ENCODE assay signal across 14 mouse cellular contexts in genomic region chr17:45569999-45570398, GRCm38 (mm10). TPM values are rescaled to one million over a fixed set of nuclear protein-coding genes. Genes with fewer than 3 reads are reported as not detected.
DNase-seq lines count a peak whose midpoint lies in the region; ATAC-seq and TF ChIP-seq lines count a peak whose summit lies in the region.
"Had no signal": no experiment of that assay in that cellular context is flagged by ENCODE, and none has a peak within 500 bp of the region (broad histone marks: within the 10 kb centered on the region; RNA-seq: fewer than 3 reads in every experiment).

No protein-coding gene starts in this region.

- no peak for TF ChIP-seq CTCF in G1E (IDR thresholded peaks at IDR 0.05; ENCODE audit: low read depth, low read length)

- DNase-seq in heart, adult 18-20 months: no peak
- DNase-seq in G1E (ENCODE audit: low spot score): no peak
- DNase-seq in kidney, adult 18-20 months: no peak
- DNase-seq: cerebellum, postnatal 25 days; gastrocnemius, postnatal 10 days; heart, postnatal 36 days; kidney, adult 8-10 months; thymus, postnatal 4 days had no signal

- H3K9me3 ChIP-seq in heart, embryonic 14.5 days (ENCODE audit: control insufficient read depth, low read length): no peaks in the 10 kb centered on the region
- no peaks in the 10 kb centered on the region for H3K9me3 ChIP-seq in liver, embryonic 15.5 days (replicated peaks)
- no peaks in the 10 kb centered on the region for H3K9me3 ChIP-seq in liver, embryonic 12.5 days (replicated peaks)
- no peaks in the 10 kb centered on the region for H3K9me3 ChIP-seq in G1E (replicated peaks)

- H3K4me3 ChIP-seq in heart, embryonic 14.5 days (ENCODE audit: control insufficient read depth in 1 of 2, insufficient read depth in 1 of 2, low read depth in 1 of 2, low read length in 2 of 2): no peak overlapping the region
- no peak overlapping the region for H3K4me3 ChIP-seq in liver, embryonic 15.5 days (replicated peaks)
- H3K4me3 ChIP-seq in liver, embryonic 12.5 days: no peak overlapping the region
- H3K4me3 ChIP-seq in G1E (ENCODE audit: low read depth, low read length) (peak overlapping the region; percentile 31; the same call in 1 of the 2 replicates), myocyte (no peak overlapping the region)

- H3ac ChIP-seq in myocyte (ENCODE audit: control insufficient read depth, insufficient read length): no peak overlapping the region

- peaks cover 41% of the 10 kb centered on the region for H3K79me2 ChIP-seq in myocyte (ENCODE audit: control insufficient read depth, insufficient read depth)

- H3K4me1 ChIP-seq in heart, embryonic 14.5 days (ENCODE audit: control insufficient read depth in 2 of 2, insufficient read depth in 2 of 2, low read length in 2 of 2): peaks cover 10 to 28% of the 10 kb centered on the region in 2 experiments; a peak in 3 of 4 replicates
- peaks cover 76% of the 10 kb centered on the region for H3K4me1 ChIP-seq in liver, embryonic 15.5 days (replicated peaks)
- H3K4me1 ChIP-seq in liver, embryonic 12.5 days: peaks cover 80% of the 10 kb centered on the region
- peaks cover 78% of the 10 kb centered on the region for H3K4me1 ChIP-seq in G1E (ENCODE audit: insufficient read depth, low read depth, low read length)

- H3K9ac ChIP-seq in heart, embryonic 14.5 days (ENCODE audit: low read length): peak overlapping the region; percentile 36; the same call in 1 of the 2 replicates
- no peak overlapping the region for H3K9ac ChIP-seq in liver, embryonic 15.5 days
- no peak overlapping the region for H3K9ac ChIP-seq in liver, embryonic 12.5 days

- 79% methylated on average over 4 of the region's 4 CpGs for WGBS in heart, embryonic 14.5 days
- 80% methylated on average over 4 of the region's 4 CpGs for WGBS in liver, embryonic 15.5 days (ENCODE audit: insufficient replicate concordance)
- WGBS in liver, embryonic 12.5 days (ENCODE audit: insufficient replicate concordance): 73% methylated on average over 4 of the region's 4 CpGs

- no peaks in the 10 kb centered on the region for H3K27me3 ChIP-seq in heart, embryonic 14.5 days (ENCODE audit: control insufficient read depth, insufficient read depth, low read length)
- no peaks in the 10 kb centered on the region for H3K27me3 ChIP-seq in liver, embryonic 15.5 days
- no peaks in the 10 kb centered on the region for H3K27me3 ChIP-seq in liver, embryonic 12.5 days (replicated peaks)
- H3K27me3 ChIP-seq in G1E (ENCODE audit: insufficient read depth, low read length) (no peaks in the 10 kb centered on the region), myocyte (ENCODE audit: control insufficient read depth, insufficient read depth, insufficient read length) (no peaks in the 10 kb centered on the region)

- TF ChIP-seq POLR2A in myocyte (IDR thresholded peaks at IDR 0.05; ENCODE audit: insufficient read length, low read depth): peak; percentile 24

- H3K27ac ChIP-seq in heart, embryonic 14.5 days (replicated peaks in 1 of 2; ENCODE audit: control insufficient read depth in 1 of 2, insufficient read depth in 1 of 2, low read depth in 2 of 2, low read length in 2 of 2): no peak overlapping the region
- 0 out of 2 replicates have a peak overlapping the region, but pooled peaks have one; percentile 15 for H3K27ac ChIP-seq in liver, embryonic 15.5 days (replicated peaks)
- no peak overlapping the region for H3K27ac ChIP-seq in liver, embryonic 12.5 days
- H3K27ac ChIP-seq: macrophage had no signal

- peaks cover 72% of the 10 kb centered on the region for H3K36me3 ChIP-seq in heart, embryonic 14.5 days (ENCODE audit: control insufficient read depth, insufficient read depth, low read length)
- peaks cover 60% of the 10 kb centered on the region for H3K36me3 ChIP-seq in liver, embryonic 15.5 days (replicated peaks)
- H3K36me3 ChIP-seq in liver, embryonic 12.5 days: peaks cover 75% of the 10 kb centered on the region
- H3K36me3 ChIP-seq in G1E (replicated peaks) (peaks cover 76% of the 10 kb centered on the region), myocyte (ENCODE audit: control insufficient read depth, insufficient read depth) (peaks cover 59% of the 10 kb centered on the region)

- ATAC-seq in heart, embryonic 14.5 days (ENCODE audit: insufficient number of reproducible peaks, insufficient read depth, low FRiP score, low read depth): no peak
- no peak for ATAC-seq in liver, embryonic 15.5 days (ENCODE audit: insufficient read depth)
- ATAC-seq in liver, embryonic 12.5 days: no peak
- no peak for ATAC-seq in G1E (ENCODE audit: extremely low read depth, insufficient number of reproducible peaks, low FRiP score, poor library complexity, severe bottlenecking)
- ATAC-seq: forebrain, embryonic 14.5 days had no signal

- H3K4me2 ChIP-seq in heart, embryonic 14.5 days (ENCODE audit: low read length): no peak overlapping the region
- H3K4me2 ChIP-seq in liver, embryonic 15.5 days: no peak overlapping the region
- H3K4me2 ChIP-seq in liver, embryonic 12.5 days: no peak overlapping the region
- peak overlapping the region; percentile 18 for H3K4me2 ChIP-seq in myocyte (ENCODE audit: low read depth)

TF ChIP-seq in myocyte, 11 proteins besides CTCF, POLR2A, EP300 and RAD21:
- TF ChIP-seq MAX (IDR thresholded peaks at IDR 0.05; ENCODE audit: low read depth): no peak
- peak; percentile 62 for TF ChIP-seq POLR2AphosphoS2 (IDR thresholded peaks at IDR 0.05; ENCODE audit: insufficient read length, low read depth)

RNA-seq across cellular contexts. Expression of gene Hsp90ab1, which starts 3.1 kb away (rescaled TPM):
- 1,215 and 1,233 TPM in 2 replicates for polyA plus RNA-seq in heart, embryonic 14.5 days (2014; fragmentation: Nextera tagmentation; extraction: Ambion mirVana)
- total RNA-seq in heart, adult 18-20 months (2021): 1,000 to 10,000 TPM; 1,354 to 1,581 TPM
- 577 and 585 TPM in 2 replicates for polyA plus RNA-seq in liver, embryonic 15.5 days (2015; fragmentation: Nextera tagmentation; extraction: Ambion mirVana)
- polyA plus RNA-seq in liver, embryonic 12.5 days (2016; fragmentation: Nextera tagmentation; extraction: Ambion mirVana): 1,007 and 1,098 TPM in 2 replicates
- total RNA-seq in G1E (2014; fragmentation: Nextera tagmentation): 1,427 and 1,464 TPM in 2 replicates
- total RNA-seq in G1E (2017): 1,152 and 1,547 TPM in 2 replicates
- polyA plus RNA-seq in G1E (2012): 681 and 1,104 TPM in 2 replicates
- 1,606 TPM for polyA plus RNA-seq in myocyte (2012; fragmentation: generic; extraction: Trizol)

RNA-seq across cellular contexts. Expression of gene Slc35b2, which starts 6.3 kb away (rescaled TPM):
- polyA plus RNA-seq in heart, embryonic 14.5 days (2014; fragmentation: Nextera tagmentation; extraction: Ambion mirVana): 91.3 and 92.4 TPM in 2 replicates
- total RNA-seq in heart, adult 18-20 months (2021): 10 to 100 TPM; 23.4 to 26.0 TPM
- polyA plus RNA-seq in liver, embryonic 15.5 days (2015; fragmentation: Nextera tagmentation; extraction: Ambion mirVana): 52.1 and 59.8 TPM in 2 replicates
- polyA plus RNA-seq in liver, embryonic 12.5 days (2016; fragmentation: Nextera tagmentation; extraction: Ambion mirVana): 69.1 and 72.5 TPM in 2 replicates
- total RNA-seq in G1E (2014; fragmentation: Nextera tagmentation) (46.5 and 60.9 TPM in 2 replicates), G1E (2017) (65.9 and 77.1 TPM in 2 replicates)
- polyA plus RNA-seq in G1E (2012) (24.6 and 24.9 TPM in 2 replicates), myocyte (2012; fragmentation: generic; extraction: Trizol) (80.1 TPM)

RNA-seq across cellular contexts. Expression of gene Nfkbie, which starts 14.5 kb away (rescaled TPM):
- polyA plus RNA-seq in heart, embryonic 14.5 days (2014; fragmentation: Nextera tagmentation; extraction: Ambion mirVana): 2.7 and 2.9 TPM in 2 replicates
- 1 to 10 TPM; 1.2 to 3.1 TPM for total RNA-seq in heart, adult 18-20 months (2021)
- polyA plus RNA-seq in liver, embryonic 15.5 days (2015; fragmentation: Nextera tagmentation; extraction: Ambion mirVana): 1.2 and 1.6 TPM in 2 replicates
- 2.0 TPM in 2 replicates for polyA plus RNA-seq in liver, embryonic 12.5 days (2016; fragmentation: Nextera tagmentation; extraction: Ambion mirVana)
- total RNA-seq in G1E (2014; fragmentation: Nextera tagmentation): 5.1 and 5.9 TPM in 2 replicates
- 11.0 and 11.1 TPM in 2 replicates for total RNA-seq in G1E (2017)
- 8.6 and 9.2 TPM in 2 replicates for polyA plus RNA-seq in G1E (2012)
- 7.3 TPM for polyA plus RNA-seq in myocyte (2012; fragmentation: generic; extraction: Trizol)

RNA-seq across cellular contexts. Expression of gene Tmem151b, which starts 20.5 kb away (rescaled TPM):
- polyA plus RNA-seq in heart, embryonic 14.5 days (2014; fragmentation: Nextera tagmentation; extraction: Ambion mirVana): 0.47 and 0.55 TPM in 2 replicates
- under 1 TPM in 1 of 2 experiments, not detected in 1; 0.05 TPM for total RNA-seq in heart, adult 18-20 months (2021)
- polyA plus RNA-seq in liver, embryonic 15.5 days (2015; fragmentation: Nextera tagmentation; extraction: Ambion mirVana): 0.07 and 0.10 TPM in 2 replicates
- 0.30 and 0.31 TPM in 2 replicates for polyA plus RNA-seq in liver, embryonic 12.5 days (2016; fragmentation: Nextera tagmentation; extraction: Ambion mirVana)
- total RNA-seq in G1E (2014; fragmentation: Nextera tagmentation): not detected in 2 replicates
- under 0.01 TPM in 1 of 2 replicates, not detected in the other for total RNA-seq in G1E (2017)
- not detected in 2 replicates for polyA plus RNA-seq in G1E (2012)
- 0.30 TPM for polyA plus RNA-seq in myocyte (2012; fragmentation: generic; extraction: Trizol)

RNA-seq across cellular contexts. Expression of gene Slc29a1, which starts 29.4 kb away (rescaled TPM):
- polyA plus RNA-seq in heart, embryonic 14.5 days (2014; fragmentation: Nextera tagmentation; extraction: Ambion mirVana): 84.7 and 87.8 TPM in 2 replicates
- total RNA-seq in heart, adult 18-20 months (2021): 10 to 100 TPM; 65.0 to 67.4 TPM
- polyA plus RNA-seq in liver, embryonic 15.5 days (2015; fragmentation: Nextera tagmentation; extraction: Ambion mirVana): 175 and 180 TPM in 2 replicates
- 260 and 267 TPM in 2 replicates for polyA plus RNA-seq in liver, embryonic 12.5 days (2016; fragmentation: Nextera tagmentation; extraction: Ambion mirVana)
- total RNA-seq in G1E (2014; fragmentation: Nextera tagmentation): 107 and 116 TPM in 2 replicates
- total RNA-seq in G1E (2017): 93.5 and 118 TPM in 2 replicates
- 143 and 207 TPM in 2 replicates for polyA plus RNA-seq in G1E (2012)
- 913 TPM for polyA plus RNA-seq in myocyte (2012; fragmentation: generic; extraction: Trizol)
